Mouse (Mus musculus) liver, adult 2 months (tissue): ENCODE data around the gene Scyl2. TPM values are rescaled to one million over a fixed set of nuclear protein-coding genes. Genes with fewer than 3 reads are reported as not detected.

Experiments
- DNase-seq: peaks from one replicate; pipeline ENCODE4 v3.0.0-alpha.2; 2011; ENCODE audit warnings: low read depth, low spot score; ENCODE audit errors: extremely low read depth
- H3K27ac ChIP-seq: fragments of 200-500 bp; replicated peaks from 2 replicates; pipeline ENCODE4 v1.5.1; 2012; ENCODE audit warnings: low read depth, mild to moderate bottlenecking, control low read depth, inconsistent platforms, low read length; ENCODE audit not compliant: insufficient read depth
- H3K27me3 ChIP-seq: fragments of 200-500 bp; 2 replicates; pipeline ENCODE4 v1.6.1; 2012; ENCODE audit warnings: mild to moderate bottlenecking, moderate library complexity, low read length, inconsistent platforms; ENCODE audit not compliant: control insufficient read depth, insufficient read depth
- H3K36me3 ChIP-seq: fragments of 200-500 bp; 2 replicates; pipeline ENCODE4 v1.6.1; 2012; ENCODE audit warnings: low read length, inconsistent platforms; ENCODE audit not compliant: control insufficient read depth, insufficient read depth
- H3K4me1 ChIP-seq: fragments of 200-500 bp; 2 replicates; pipeline ENCODE4 v1.6.1; 2011; ENCODE audit warnings: low read length; ENCODE audit not compliant: control insufficient read depth, insufficient read depth
- H3K4me3 ChIP-seq: fragments of 200-500 bp; 2 replicates; pipeline ENCODE4 v1.5.1; 2011; ENCODE audit warnings: low read depth, mild to moderate bottlenecking, control low read depth, low read length, moderate library complexity; ENCODE audit not compliant: insufficient read depth
- H3K79me2 ChIP-seq: fragments of 200-500 bp; 2 replicates; pipeline ENCODE4 v1.6.1; 2012; ENCODE audit warnings: inconsistent platforms, mild to moderate bottlenecking, low read length, moderate library complexity; ENCODE audit not compliant: control insufficient read depth, insufficient read depth
- H3K9ac ChIP-seq: fragments of 200-500 bp; 2 replicates; pipeline ENCODE4 v1.6.1; 2012; ENCODE audit warnings: low read depth, mild to moderate bottlenecking, control low read depth, inconsistent platforms, low read length
- CTCF ChIP-seq: fragments of 200-500 bp; IDR thresholded peaks from 2 replicates; pipeline ENCODE4 v1.5.1; 2011; ENCODE audit warnings: low read depth, low read length, control low read depth
- POLR2A ChIP-seq: fragments of 200-500 bp; IDR thresholded peaks from 2 replicates; pipeline ENCODE4 v1.6.1; 2011; ENCODE audit warnings: low read length, control low read depth; ENCODE audit not compliant: insufficient read depth; ENCODE audit errors: extremely low read depth
- WGBS: fragments of 180-500 bp; shearing (Covaris S2); methylation state at CpG from one replicate; pipeline ENCODE4 v1.1.7; 2018; 5-methylcytosine and 5-hydroxymethylcytosine counted together
- polyA plus RNA-seq: library from polyadenylated mRNA; depleted of rRNA; stranded (reverse); fragments of >200 nt; gene quantifications from 2 replicates; pipeline ENCODE4 v1.2.3, GENCODE M21; 2012
- total RNA-seq: library from RNA; depleted of rRNA; stranded (reverse); fragments of >200 nt; gene quantifications from 2 replicates; pipeline ENCODE4 v1.2.3, GENCODE M21; 2014

Scyl2 gene
- total and polyA plus RNA-seq, 2 experiments, result 11.3 to 18.4 TPM

DNA sequence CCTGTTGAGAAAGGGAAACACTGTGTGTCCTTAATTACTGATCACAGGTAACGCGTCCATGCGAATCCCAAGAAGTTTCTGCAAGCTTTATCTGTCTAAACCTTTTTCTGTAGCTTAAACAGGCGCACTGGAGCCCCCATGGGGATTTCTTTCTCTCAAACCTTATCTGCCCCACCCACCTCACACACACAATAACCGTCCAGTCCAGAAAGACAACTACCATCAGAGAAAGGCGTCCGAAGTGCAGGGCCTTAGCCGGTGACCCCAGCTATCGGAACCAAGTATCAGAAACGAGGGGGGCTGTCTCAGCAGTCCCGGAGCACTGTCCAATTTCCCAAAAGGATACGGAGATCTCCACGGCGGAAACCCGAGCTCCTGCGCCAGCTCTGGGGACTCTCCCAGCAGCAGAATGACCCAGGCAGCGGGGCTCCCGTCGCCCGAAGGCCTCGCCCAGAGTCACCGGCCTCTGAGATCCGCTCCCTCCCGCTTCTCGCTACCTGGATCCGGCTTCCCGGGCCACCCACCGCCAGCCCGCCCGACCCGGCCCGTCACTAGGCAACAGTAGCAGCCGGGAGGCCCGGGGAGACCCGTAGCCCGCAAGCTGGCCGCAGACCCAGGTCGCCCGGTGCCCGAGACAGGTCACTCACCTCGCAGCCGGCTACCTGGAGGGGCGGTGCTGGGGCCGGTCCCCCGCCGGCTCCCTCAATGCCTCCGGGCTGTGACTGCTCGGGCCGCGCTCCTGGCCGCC is 520 bp downstream of the Scyl2 start:
- DNase-seq, result peak; percentile 27
- Histone ChIP-seq H3K27ac (peak overlapping the region; percentile 95), H3K27me3 (no peaks in the 10 kb centered on the region), H3K4me3 (peak overlapping the region; percentile 94), H3K36me3 (no peaks in the 10 kb centered on the region), H3K4me1 (peaks cover 8% of the 10 kb centered on the region), H3K9ac (peak overlapping the region; percentile 95), H3K79me2 (peaks cover 36% of the 10 kb centered on the region)
- TF ChIP-seq POLR2A (no peak), CTCF (no peak)
- WGBS, result 1% methylated on average over 51 of the region's 51 CpGs

DNA sequence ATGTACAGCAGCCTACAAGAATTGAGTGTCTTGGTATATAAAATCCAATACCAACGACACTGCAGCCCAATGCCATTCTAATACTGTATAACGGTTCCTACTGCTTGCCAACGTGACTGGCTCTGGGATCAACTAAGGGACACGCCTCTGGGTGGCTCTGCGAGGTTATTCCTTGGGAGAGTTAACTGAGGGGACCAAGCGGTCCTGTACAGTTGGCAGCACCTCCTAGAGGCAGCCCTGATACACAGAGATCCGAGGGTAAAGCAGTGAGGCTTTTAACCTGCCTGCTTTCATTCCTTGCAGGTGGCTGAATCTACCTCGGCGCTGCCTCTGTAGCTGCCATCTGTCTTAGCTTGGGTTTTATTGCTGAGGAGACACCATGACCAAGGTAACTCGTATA is 3.1 kb downstream of the Scyl2 start:
- no peak overlapping the region for H3K4me3 ChIP-seq
- TF ChIP-seq POLR2A (no peak), CTCF (no peak)
- WGBS, result 86% methylated on average over 10 of the region's 10 CpGs
- H3K79me2 ChIP-seq, result peaks cover 44% of the 10 kb centered on the region
- no peak for DNase-seq
- no peak overlapping the region for H3K9ac ChIP-seq
- H3K27ac ChIP-seq, result no peak overlapping the region
- H3K36me3 ChIP-seq, result peaks cover 3% of the 10 kb centered on the region; the same call in 1 of the 2 replicates
- H3K4me1 ChIP-seq, result peaks cover 8% of the 10 kb centered on the region
- H3K27me3 ChIP-seq, result no peaks in the 10 kb centered on the region

- Histone ChIP-seq H3K27me3 (no peaks in the 10 kb centered on the region), H3K27ac (no peak overlapping the region), H3K9ac (no peak overlapping the region), H3K4me3 (no peak overlapping the region), H3K79me2 (peaks cover 49% of the 10 kb centered on the region), H3K36me3 (peaks cover 4% of the 10 kb centered on the region; the same call in 1 of the 2 replicates), H3K4me1 (peaks cover 8% of the 10 kb centered on the region)
- peak; percentile 43 for DNase-seq
- 9% methylated on average over 1 of the region's 1 CpGs for WGBS
- TF ChIP-seq CTCF (no peak), POLR2A (no peak)
These were observed 3.9 kb downstream of the Scyl2 start for GRCm38 (mm10) chr10:89682157-89682556.

DNA sequence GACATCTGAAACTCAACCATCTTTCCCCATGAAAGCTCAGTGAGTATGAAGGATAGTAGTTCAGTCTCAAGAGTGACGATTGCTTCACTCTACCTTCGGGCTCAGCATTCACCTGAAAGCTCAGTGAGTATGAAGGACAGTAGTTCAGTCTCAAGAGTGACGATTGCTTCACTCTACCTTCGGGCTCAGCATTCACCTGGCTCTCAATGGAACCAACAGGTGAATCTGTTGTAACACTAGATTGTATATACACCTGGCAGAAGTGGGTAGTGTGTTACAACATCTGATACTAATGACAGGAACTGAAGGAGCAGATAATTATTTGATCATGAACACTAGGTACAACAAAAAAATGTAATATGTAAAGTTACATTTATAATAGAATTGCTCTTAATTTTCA is 4.4 kb downstream of the Scyl2 start:
- peaks cover 4% of the 10 kb centered on the region; the same call in 1 of the 2 replicates for H3K36me3 ChIP-seq
- no peak overlapping the region for H3K4me3 ChIP-seq
- no peak for DNase-seq
- H3K4me1 ChIP-seq, result peaks cover 8% of the 10 kb centered on the region
- TF ChIP-seq POLR2A, result no peak
- TF ChIP-seq CTCF, result no peak
- no peaks in the 10 kb centered on the region for H3K27me3 ChIP-seq
- no peak overlapping the region for H3K27ac ChIP-seq
- WGBS, result 49% methylated on average over 4 of the region's 4 CpGs
- peaks cover 50% of the 10 kb centered on the region for H3K79me2 ChIP-seq
- no peak overlapping the region for H3K9ac ChIP-seq

DNA sequence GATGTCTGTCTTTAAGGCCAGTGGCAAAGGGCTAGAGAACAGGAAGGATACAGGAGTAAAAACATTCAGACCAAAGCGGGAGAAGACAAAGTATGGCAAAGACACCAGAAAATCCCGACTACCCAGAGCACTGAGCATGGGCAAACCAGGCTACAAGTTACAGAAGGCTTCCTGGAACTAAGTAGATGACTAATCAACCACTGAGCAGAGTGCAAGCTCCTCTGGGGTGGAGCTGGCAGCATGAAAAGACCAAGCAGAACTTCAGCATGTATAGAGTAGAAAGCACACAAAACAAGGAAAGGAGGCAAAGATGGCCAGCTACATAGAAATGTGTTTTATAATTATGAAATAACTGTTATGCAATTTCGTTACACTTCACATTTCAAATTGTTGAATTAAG is 5.6 kb downstream of the Scyl2 start:
- no peak for TF ChIP-seq POLR2A
- no peak for TF ChIP-seq CTCF
- Histone ChIP-seq H3K79me2 (peaks cover 48% of the 10 kb centered on the region), H3K9ac (no peak overlapping the region), H3K4me1 (peaks cover 8% of the 10 kb centered on the region), H3K36me3 (peaks cover 4% of the 10 kb centered on the region; the same call in 1 of the 2 replicates), H3K27me3 (no peaks in the 10 kb centered on the region), H3K27ac (no peak overlapping the region), H3K4me3 (no peak overlapping the region)
- WGBS, result 49% methylated on average over 3 of the region's 3 CpGs
- no peak for DNase-seq

DNA sequence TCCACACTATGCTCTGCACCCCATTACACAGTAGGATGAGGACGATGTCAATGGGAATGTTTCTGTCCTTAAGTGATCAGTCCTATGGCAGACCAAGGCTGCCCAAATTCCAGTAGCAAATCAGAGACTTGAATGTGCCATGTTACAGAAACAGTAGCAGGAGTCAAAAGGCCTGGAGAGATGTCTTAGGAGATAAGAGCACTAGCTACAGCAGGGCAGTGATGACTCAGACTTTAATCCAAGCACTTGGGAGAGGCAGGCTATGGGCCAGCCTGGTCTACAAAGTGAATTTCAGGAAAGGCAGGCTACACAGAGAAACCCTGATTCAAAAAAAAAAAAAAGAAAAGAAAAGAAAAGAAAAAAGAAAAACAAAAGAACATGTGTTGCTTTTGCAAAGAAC is 6.6 kb downstream of the Scyl2 start:
- TF ChIP-seq CTCF, result no peak
- TF ChIP-seq POLR2A, result no peak
- H3K27ac ChIP-seq, result no peak overlapping the region
- no peak overlapping the region for H3K9ac ChIP-seq
- H3K4me3 ChIP-seq, result no peak overlapping the region
- H3K4me1 ChIP-seq, result peaks cover 8% of the 10 kb centered on the region
- WGBS, result 87% methylated on average over 1 of the region's 1 CpGs
- peaks cover 43% of the 10 kb centered on the region for H3K79me2 ChIP-seq
- no peaks in the 10 kb centered on the region for H3K27me3 ChIP-seq
- DNase-seq, result no peak
- H3K36me3 ChIP-seq, result peaks cover 6% of the 10 kb centered on the region; the same call in 1 of the 2 replicates
